Mouse (Mus musculus): ENCODE measurements around the gene Kat2a. TPM values are rescaled to one million over a fixed set of nuclear protein-coding genes. Genes with fewer than 3 reads are reported as not detected.

The Kat2a gene
- total and polyA plus RNA-seq, 2 experiments from 2014 or later = 70.0 to 75.6 TPM

- peak within 1 kb of the TSS; percentile 96 for H3K9ac ChIP-seq (replicated peaks; ENCODE audit: low read length, poor library complexity, severe bottlenecking)
- DNase-seq (ENCODE audit: low spot score) (peak; percentile 99), ATAC-seq (ENCODE audit: low FRiP score) (peak; percentile 98)
- TF ChIP-seq CTCF (IDR thresholded peaks at IDR 0.05) = peak; percentile 42
- peak within 1 kb of the TSS; percentile 74 for H3K4me2 ChIP-seq (ENCODE audit: low read depth, low read length, poor library complexity, severe bottlenecking)
- no peaks in the 10 kb centered on the region for H3K27me3 ChIP-seq (ENCODE audit: insufficient read depth, low read length)
- no peaks in the 10 kb centered on the region for H3K9me3 ChIP-seq (ENCODE audit: low read length)
- no peaks in the 10 kb centered on the region for H3K4me1 ChIP-seq (ENCODE audit: insufficient read depth, low read length)
- peak within 1 kb of the TSS; percentile 96 for H3K4me3 ChIP-seq (ENCODE audit: low read depth, low read length)
- peaks cover 10% of the 10 kb centered on the region for H3K36me3 ChIP-seq (ENCODE audit: insufficient read depth, low read length)
- WGBS = under 1% methylated on average over 39 of the region's 39 CpGs
- peak within 1 kb of the TSS; percentile 79 for H3K27ac ChIP-seq (ENCODE audit: low read depth, low read length)
Observed at GRCm38 (mm10) chr11:100738066-100738604, 25.9 kb upstream of the Kat2a start, which contains the start of gene Rab5c. Gene Rab5c (minus strand): TSS chr11:100738215.

GRCm38 (mm10) chr11:100737105-100737733 is 25.0 kb upstream of the Kat2a start:
- H3K9me3 ChIP-seq (ENCODE audit: low read length) = no peaks in the 10 kb centered on the region
- peak overlapping the region; percentile 67 for H3K27ac ChIP-seq (ENCODE audit: low read depth, low read length)
- H3K4me3 ChIP-seq (ENCODE audit: low read depth, low read length) = peak overlapping the region; percentile 96
- H3K4me1 ChIP-seq (ENCODE audit: insufficient read depth, low read length) = no peaks in the 10 kb centered on the region
- DNase-seq (ENCODE audit: low spot score) (no peak), ATAC-seq (ENCODE audit: low FRiP score) (no peak)
- H3K9ac ChIP-seq (replicated peaks; ENCODE audit: low read length, poor library complexity, severe bottlenecking) = peak overlapping the region; percentile 96
- H3K36me3 ChIP-seq (ENCODE audit: insufficient read depth, low read length) = peaks cover 8% of the 10 kb centered on the region
- H3K4me2 ChIP-seq (ENCODE audit: low read depth, low read length, poor library complexity, severe bottlenecking) = peak overlapping the region; percentile 74
- H3K27me3 ChIP-seq (ENCODE audit: insufficient read depth, low read length) = no peaks in the 10 kb centered on the region
- WGBS = 3% methylated on average over 13 of the region's 13 CpGs
- no peak for TF ChIP-seq CTCF (IDR thresholded peaks at IDR 0.05)

GRCm38 (mm10) chr11:100736746-100737080 is 24.4 kb upstream of the Kat2a start:
- Histone ChIP-seq H3K36me3 (ENCODE audit: insufficient read depth, low read length) (peaks cover 8% of the 10 kb centered on the region), H3K27ac (ENCODE audit: low read depth, low read length) (no peak overlapping the region), H3K4me3 (ENCODE audit: low read depth, low read length) (peak overlapping the region; percentile 96), H3K9ac (replicated peaks; ENCODE audit: low read length, poor library complexity, severe bottlenecking) (0 out of 2 replicates have a peak overlapping the region, but pooled peaks have one; percentile 96), H3K4me1 (ENCODE audit: insufficient read depth, low read length) (no peaks in the 10 kb centered on the region), H3K9me3 (ENCODE audit: low read length) (no peaks in the 10 kb centered on the region), H3K27me3 (ENCODE audit: insufficient read depth, low read length) (no peaks in the 10 kb centered on the region), H3K4me2 (ENCODE audit: low read depth, low read length, poor library complexity, severe bottlenecking) (peak overlapping the region; percentile 74)
- no peak for ATAC-seq (ENCODE audit: low FRiP score)
- 81% methylated on average over 4 of the region's 4 CpGs for WGBS
- no peak for TF ChIP-seq CTCF (IDR thresholded peaks at IDR 0.05)
- no peak for DNase-seq (ENCODE audit: low spot score)

GRCm38 (mm10) chr11:100735954-100736745 is 23.9 kb upstream of the Kat2a start:
- H3K4me2 ChIP-seq (ENCODE audit: low read depth, low read length, poor library complexity, severe bottlenecking) = 0 out of 2 replicates have a peak overlapping the region, but pooled peaks have one; percentile 74

GRCm38 (mm10) chr11:100735134-100735865 is 23.0 kb upstream of the Kat2a start:
- WGBS = 90% methylated on average over 9 of the region's 9 CpGs
- ATAC-seq (ENCODE audit: low FRiP score) (no peak), DNase-seq (ENCODE audit: low spot score) (no peak)
- Histone ChIP-seq H3K9ac (replicated peaks; ENCODE audit: low read length, poor library complexity, severe bottlenecking) (no peak overlapping the region), H3K4me1 (ENCODE audit: insufficient read depth, low read length) (no peaks in the 10 kb centered on the region), H3K36me3 (ENCODE audit: insufficient read depth, low read length) (no peaks in the 10 kb centered on the region), H3K27ac (ENCODE audit: low read depth, low read length) (no peak overlapping the region), H3K4me3 (ENCODE audit: low read depth, low read length) (no peak overlapping the region), H3K27me3 (ENCODE audit: insufficient read depth, low read length) (no peaks in the 10 kb centered on the region), H3K9me3 (ENCODE audit: low read length) (no peaks in the 10 kb centered on the region), H3K4me2 (ENCODE audit: low read depth, low read length, poor library complexity, severe bottlenecking) (no peak overlapping the region)
- no peak for TF ChIP-seq CTCF (IDR thresholded peaks at IDR 0.05)

More at GRCm38 (mm10) chr11:100735954-100736745, 23.9 kb upstream of the Kat2a start:
- H3K9me3 ChIP-seq (ENCODE audit: low read length) = no peaks in the 10 kb centered on the region
- DNase-seq (ENCODE audit: low spot score) (no peak), ATAC-seq (ENCODE audit: low FRiP score) (no peak)
- TF ChIP-seq CTCF (IDR thresholded peaks at IDR 0.05) = no peak
- no peak overlapping the region for H3K27ac ChIP-seq (ENCODE audit: low read depth, low read length)
- H3K27me3 ChIP-seq (ENCODE audit: insufficient read depth, low read length) = no peaks in the 10 kb centered on the region
- no peak overlapping the region for H3K9ac ChIP-seq (replicated peaks; ENCODE audit: low read length, poor library complexity, severe bottlenecking)
- H3K36me3 ChIP-seq (ENCODE audit: insufficient read depth, low read length) = peaks cover 2% of the 10 kb centered on the region; the same call in 1 of the 2 replicates
- no peaks in the 10 kb centered on the region for H3K4me1 ChIP-seq (ENCODE audit: insufficient read depth, low read length)
- H3K4me3 ChIP-seq (ENCODE audit: low read depth, low read length) = no peak overlapping the region
- WGBS = 84% methylated on average over 14 of the region's 14 CpGs
